Mouse (Mus musculus) gastrocnemius, adult 18-20 months (tissue): ENCODE measurements at regions not wholly inside any gene's neighbourhood (a gene's known extent, or its start where the extent isn't known, plus 50 kb on each side); places are given as distances from the start of the nearest gene placed in this dataset.
A peak's percentile ranks its signal among the peaks of the same experiment; 100 is the strongest.

ENCODE experiments used
- DNase-seq: peaks from one replicate; pipeline ENCODE4 v3.0.0; 2021; ENCODE audit warnings: low spot score

- peak; percentile 14 for DNase-seq
Measured at GRCm38 (mm10) chr8:11145251-11145650, 137.0 kb upstream of the Irs2 start.

GRCm38 (mm10) chr8:11140566-11140965, 132.3 kb upstream of the Irs2 start:
- no peak for DNase-seq

GRCm38 (mm10) chr8:11139294-11139693, 131.0 kb upstream of the Irs2 start:
- no peak for DNase-seq

- DNase-seq: no peak
Measured at GRCm38 (mm10) chr8:11138302-11139020, 130.2 kb upstream of the Irs2 start.

GRCm38 (mm10) chr8:11136566-11136965, 128.3 kb upstream of the Irs2 start:
- no peak for DNase-seq

GRCm38 (mm10) chr8:11135135-11135534, 126.9 kb upstream of the Irs2 start:
- DNase-seq: no peak

GRCm38 (mm10) chr8:11134562-11134961, 126.3 kb upstream of the Irs2 start:
- no peak for DNase-seq

- DNase-seq: no peak
Measured at GRCm38 (mm10) chr8:11119030-11119634, 110.9 kb upstream of the Irs2 start.

GRCm38 (mm10) chr8:11116534-11116933, 108.3 kb upstream of the Irs2 start:
- no peak for DNase-seq

- DNase-seq: no peak
Measured at GRCm38 (mm10) chr8:11115210-11115609, 107.0 kb upstream of the Irs2 start.

GRCm38 (mm10) chr8:11114531-11114930, 106.3 kb upstream of the Irs2 start:
- no peak for DNase-seq

- DNase-seq: no peak
Measured at GRCm38 (mm10) chr8:11112908-11113532, 104.8 kb upstream of the Irs2 start.

- no peak for DNase-seq
Measured at GRCm38 (mm10) chr8:11111987-11112386, 103.7 kb upstream of the Irs2 start.

- no peak for DNase-seq
Measured at GRCm38 (mm10) chr8:11107435-11107834, 99.2 kb upstream of the Irs2 start.

- DNase-seq: no peak
Measured at GRCm38 (mm10) chr8:11107021-11107420, 98.8 kb upstream of the Irs2 start.

- no peak for DNase-seq
Measured at GRCm38 (mm10) chr8:11103745-11104607, 95.7 kb upstream of the Irs2 start.

GRCm38 (mm10) chr8:11100310-11100709, 92.1 kb upstream of the Irs2 start:
- no peak for DNase-seq

- DNase-seq: no peak
Measured at GRCm38 (mm10) chr8:11099591-11099855, 91.3 kb upstream of the Irs2 start.

GRCm38 (mm10) chr8:11098790-11099590, 90.7 kb upstream of the Irs2 start:
- DNase-seq: no peak

GRCm38 (mm10) chr8:11098228-11098778, 90.0 kb upstream of the Irs2 start:
- peak; percentile 90 for DNase-seq

- no peak for DNase-seq
Measured at GRCm38 (mm10) chr8:11097813-11098212, 89.6 kb upstream of the Irs2 start.
